Mouse (Mus musculus): ENCODE results near the gene Clpsl2.

- TF ChIP-seq POLR2A (IDR thresholded peaks at IDR 0.05; ENCODE audit: insufficient read depth, low read depth, low read length) (no peak), CTCF (IDR thresholded peaks at IDR 0.05; ENCODE audit: insufficient read depth, low read depth, low read length) (no peak)
Measured at GRCm38 (mm10) chr17:28556635-28557396, 7.6 kb downstream of the Clpsl2 start.
